Mouse (Mus musculus) CH12.LX (cell line): ENCODE results near the gene Dcdc2b. TPM values are rescaled to one million over a fixed set of nuclear protein-coding genes. Genes with fewer than 3 reads are reported as not detected.
A peak's percentile ranks its signal among the peaks of the same experiment; 100 is the strongest.

Source experiments
- DNase-seq: peaks from one replicate; pipeline ENCODE4 v3.0.0-alpha.2; 2013; ENCODE audit errors: extremely low read depth
- H3K27ac ChIP-seq: 2 replicates; pipeline ENCODE4 v1.5.1; 2012; ENCODE audit warnings: low read depth, mild to moderate bottlenecking, control low read depth, moderate library complexity; ENCODE audit not compliant: insufficient read depth
- H3K27me3 ChIP-seq: replicated peaks from 2 replicates; pipeline ENCODE3; 2012; ENCODE audit warnings: inconsistent platforms
- H3K36me3 ChIP-seq, 2 experiments: replicated peaks in 1 of 2; 2 replicates each; pipeline versions ENCODE3 to v1.6.1; 2012; ENCODE audit warnings: inconsistent platforms in 1 of 2, low read length in 1 of 2, mild to moderate bottlenecking in 1 of 2, mixed read lengths in 1 of 2, moderate library complexity in 1 of 2; ENCODE audit not compliant: control insufficient read depth in 1 of 2, insufficient read depth in 1 of 2
- H3K4me1 ChIP-seq, 2 experiments: 2 replicates each; pipeline ENCODE4 v1.6.1; 2012; ENCODE audit warnings: inconsistent platforms in 1 of 2, moderate library complexity in 1 of 2; ENCODE audit not compliant: insufficient read depth in 2 of 2, control insufficient read depth in 1 of 2
- H3K4me2 ChIP-seq: 2 replicates; pipeline ENCODE4 v1.6.1; 2012; ENCODE audit warnings: low read depth, mild to moderate bottlenecking, control low read depth; ENCODE audit not compliant: poor library complexity, insufficient read depth, severe bottlenecking
- H3K4me3 ChIP-seq, 3 experiments: fragments of 150-350 bp in 1 of 3; sonication (generic) in 1 of 3; replicated peaks in 1 of 3; 2 replicates each; pipeline versions ENCODE3 to v1.5.1; 2011 to 2012; ENCODE audit warnings: low read depth in 2 of 3, low read length in 2 of 3, mild to moderate bottlenecking in 2 of 3, moderate library complexity in 2 of 3, control low read depth in 1 of 3, improper control_type of control experiment in 1 of 3, inconsistent platforms in 1 of 3, mixed read lengths in 1 of 3; ENCODE audit not compliant: poor library complexity in 1 of 3
- H3K79me2 ChIP-seq: replicated peaks from 2 replicates; pipeline ENCODE4 v1.6.1; 2012; ENCODE audit warnings: mild to moderate bottlenecking, moderate library complexity; ENCODE audit not compliant: control insufficient read depth, poor library complexity, insufficient read depth, severe bottlenecking; ENCODE audit errors: extremely low read depth
- H3K9ac ChIP-seq: 2 replicates; pipeline ENCODE4 v1.6.1; 2012; ENCODE audit warnings: low read depth, mild to moderate bottlenecking, control low read depth, moderate library complexity; ENCODE audit not compliant: insufficient read depth
- H3K9me3 ChIP-seq: replicated peaks from 2 replicates; pipeline ENCODE3; 2012; ENCODE audit warnings: low read length, inconsistent platforms, mixed read lengths
- CTCF ChIP-seq, 2 experiments: IDR thresholded peaks in 1 of 2; conservative IDR thresholded peaks in 1 of 2; 2 replicates each; pipeline ENCODE4 v1.5.1; 2011 to 2012; ENCODE audit warnings: low read depth in 2 of 2, low read length in 2 of 2, improper control_type of control experiment in 1 of 2, inconsistent platforms in 1 of 2, mild to moderate bottlenecking in 1 of 2, moderate library complexity in 1 of 2
- EP300 ChIP-seq: IDR thresholded peaks from 2 replicates; pipeline ENCODE4 v1.6.1; 2011; ENCODE audit warnings: low read length, improper control_type of control experiment
- GABPA ChIP-seq: IDR thresholded peaks from 2 replicates; pipeline ENCODE4 v1.6.1; 2012; ENCODE audit warnings: low read depth, low read length, improper control_type of control experiment, inconsistent platforms; ENCODE audit not compliant: insufficient replicate concordance
- KAT2A ChIP-seq: IDR thresholded peaks from 2 replicates; pipeline ENCODE4 v1.6.1; 2012; ENCODE audit warnings: low read length, improper control_type of control experiment, inconsistent platforms; ENCODE audit not compliant: insufficient replicate concordance
- MAX ChIP-seq: IDR thresholded peaks from 2 replicates; pipeline ENCODE4 v1.6.1; 2011; ENCODE audit warnings: low read length, improper control_type of control experiment
- PAX5 ChIP-seq: IDR thresholded peaks from 2 replicates; pipeline ENCODE4 v1.6.1; 2012; ENCODE audit warnings: low read length, inconsistent platforms, mixed read lengths
- POLR2A ChIP-seq: IDR thresholded peaks from 2 replicates; pipeline ENCODE4 v1.6.1; 2011; ENCODE audit warnings: low read depth, mild to moderate bottlenecking, improper control_type of control experiment, low read length
- RCOR1 ChIP-seq: conservative IDR thresholded peaks from 2 replicates; pipeline ENCODE4 v1.6.1; 2012; ENCODE audit warnings: low read depth, mild to moderate bottlenecking, inconsistent platforms, low read length, improper control_type of control experiment
- SMC3 ChIP-seq: IDR thresholded peaks from 2 replicates; pipeline ENCODE4 v1.6.1; 2011; ENCODE audit warnings: low read depth, low read length, improper control_type of control experiment
- TCF12 ChIP-seq: IDR thresholded peaks from 2 replicates; pipeline ENCODE4 v1.6.1; 2014; ENCODE audit warnings: low read depth, mild to moderate bottlenecking, inconsistent platforms, low read length, improper control_type of control experiment
- USF1 ChIP-seq: IDR thresholded peaks from 2 replicates; pipeline ENCODE4 v1.6.1; 2014; ENCODE audit warnings: low read depth, mild to moderate bottlenecking, inconsistent platforms, low read length, improper control_type of control experiment
- ZC3H11A ChIP-seq: IDR thresholded peaks from 2 replicates; pipeline ENCODE4 v1.6.1; 2012; ENCODE audit warnings: low read depth, mild to moderate bottlenecking, inconsistent platforms, low read length, improper control_type of control experiment
- dilution Hi-C: fragments of 300-500 bp; cut with MboI; formaldehyde crosslinking; loops from 2 replicates; pipeline ENCODE4 v1.14.3; 2020; ENCODE audit warnings: low sequenced_read_pairs; ENCODE audit not compliant: extremely low pct_unique_long_range_greater_than_20kb, extremely low pct_ligation_motif_present
- in situ Hi-C: fragments of 300-500 bp; cut with MboI; formaldehyde crosslinking; loops from 3 replicates; pipeline ENCODE4 v1.14.3; 2019; ENCODE audit warnings: low sequenced_read_pairs, low pct_ligation_motif_present, low pct_unique_long_range_greater_than_20kb, mixed read lengths
- polyA plus RNA-seq: library from polyadenylated mRNA; unstranded; fragments of >175 nt; gene quantifications from 2 replicates; pipeline ENCODE4 v1.2.1, GENCODE M21; 2012; ENCODE audit warnings: low read depth; ENCODE audit not compliant: insufficient read length
- total RNA-seq, 2 experiments: library from RNA; depleted of rRNA; stranded (reverse); fragments of 300-350 nt in 1 of 2; fragments of >200 nt in 1 of 2; gene quantifications; 2 replicates each; pipeline ENCODE4 v1.2.3; 2012 to 2014

Gene Dcdc2b
- total and polyA plus RNA-seq, 3 experiments, result 0.66 to 1.6 TPM; not detected in 1

DNA sequence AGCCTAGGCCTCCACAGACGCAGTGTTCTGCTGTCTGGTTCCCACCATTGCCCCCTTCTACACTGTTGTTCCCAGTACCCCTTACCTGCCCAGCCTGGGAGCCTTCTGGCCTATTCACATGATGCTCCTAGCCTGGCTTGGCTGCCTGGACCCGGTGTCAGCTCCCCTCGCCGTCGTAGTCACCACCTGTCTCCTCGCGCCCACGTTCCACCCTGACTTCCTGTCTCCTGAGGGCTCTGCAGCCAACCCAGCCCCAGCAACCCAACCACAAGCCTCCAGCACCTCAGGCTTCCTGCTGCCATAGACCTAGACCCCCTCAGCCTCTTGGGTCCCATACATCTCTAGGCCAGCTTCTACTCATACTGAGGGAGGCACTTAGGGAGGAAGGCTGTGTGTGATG lies 40.6 kb downstream of the Dcdc2b start, which contains the start of gene Lck:
TSS of gene Lck (minus strand) at position 212 of the 400 bp plus-strand sequence.
- TF ChIP-seq KAT2A, result no peak
- 0 out of 2 replicates have a peak, but pooled peaks have one; percentile 6 for TF ChIP-seq TCF12
- peak; percentile 44 for TF ChIP-seq MAX
- 0 out of 2 replicates have a peak, but pooled peaks have one; percentile 25 for TF ChIP-seq POLR2A
- Histone ChIP-seq H3K36me3 (no peaks in the 10 kb centered on the region), H3K9me3 (no peaks in the 10 kb centered on the region), H3K9ac (no peak within 1 kb of the TSS), H3K4me2 (no peak within 1 kb of the TSS), H3K27ac (peak within 1 kb of the TSS; percentile 9), H3K27me3 (no peaks in the 10 kb centered on the region), H3K4me3 (peak within 1 kb of the TSS in 1 of 3 experiments; percentile 13), H3K79me2 (no peaks in the 10 kb centered on the region), H3K4me1 (peaks cover 28 to 92% of the 10 kb centered on the region in 2 experiments)
- dilution Hi-C loops (no loop called here), in situ Hi-C loops (no loop called here)
- no peak for DNase-seq

DNA sequence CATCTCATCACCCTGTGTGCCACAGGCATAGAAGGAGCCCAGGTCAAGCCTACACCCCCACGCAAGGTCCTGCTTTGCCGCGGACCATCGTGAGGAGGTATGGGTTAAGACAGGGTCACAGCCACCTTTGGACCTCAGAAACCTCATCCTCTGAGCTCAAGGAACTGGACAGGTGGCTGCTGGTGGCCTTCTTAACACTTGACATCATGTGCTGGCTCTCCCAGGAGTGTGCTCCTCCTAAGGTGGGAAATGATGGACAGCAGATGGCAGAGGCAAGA lies 41.0 kb downstream of the Dcdc2b start:
- Histone ChIP-seq H3K27ac (no peak overlapping the region), H3K36me3 (no peaks in the 10 kb centered on the region), H3K4me2 (no peak overlapping the region), H3K27me3 (no peaks in the 10 kb centered on the region), H3K9ac (no peak overlapping the region), H3K79me2 (no peaks in the 10 kb centered on the region), H3K4me3 (peak overlapping the region in 1 of 3 experiments; percentile 13), H3K4me1 (peaks cover 24 to 90% of the 10 kb centered on the region in 2 experiments), H3K9me3 (no peaks in the 10 kb centered on the region)
- TF ChIP-seq CTCF (conservative IDR thresholded peaks at IDR 0.05 in 1 of 2, IDR thresholded peaks at IDR 0.05 in 1 of 2; ENCODE audit: low read depth in 2 of 2, low read length in 2 of 2), result no peak
- no peak for TF ChIP-seq ZC3H11A
- TF ChIP-seq USF1, result no peak
- no peak for TF ChIP-seq PAX5
- TF ChIP-seq GABPA, result no peak
- no peak for TF ChIP-seq EP300
- TF ChIP-seq SMC3, result no peak
- in situ Hi-C loops, result no loop called here
- no peak for DNase-seq
- dilution Hi-C loops, result no loop called here

DNA sequence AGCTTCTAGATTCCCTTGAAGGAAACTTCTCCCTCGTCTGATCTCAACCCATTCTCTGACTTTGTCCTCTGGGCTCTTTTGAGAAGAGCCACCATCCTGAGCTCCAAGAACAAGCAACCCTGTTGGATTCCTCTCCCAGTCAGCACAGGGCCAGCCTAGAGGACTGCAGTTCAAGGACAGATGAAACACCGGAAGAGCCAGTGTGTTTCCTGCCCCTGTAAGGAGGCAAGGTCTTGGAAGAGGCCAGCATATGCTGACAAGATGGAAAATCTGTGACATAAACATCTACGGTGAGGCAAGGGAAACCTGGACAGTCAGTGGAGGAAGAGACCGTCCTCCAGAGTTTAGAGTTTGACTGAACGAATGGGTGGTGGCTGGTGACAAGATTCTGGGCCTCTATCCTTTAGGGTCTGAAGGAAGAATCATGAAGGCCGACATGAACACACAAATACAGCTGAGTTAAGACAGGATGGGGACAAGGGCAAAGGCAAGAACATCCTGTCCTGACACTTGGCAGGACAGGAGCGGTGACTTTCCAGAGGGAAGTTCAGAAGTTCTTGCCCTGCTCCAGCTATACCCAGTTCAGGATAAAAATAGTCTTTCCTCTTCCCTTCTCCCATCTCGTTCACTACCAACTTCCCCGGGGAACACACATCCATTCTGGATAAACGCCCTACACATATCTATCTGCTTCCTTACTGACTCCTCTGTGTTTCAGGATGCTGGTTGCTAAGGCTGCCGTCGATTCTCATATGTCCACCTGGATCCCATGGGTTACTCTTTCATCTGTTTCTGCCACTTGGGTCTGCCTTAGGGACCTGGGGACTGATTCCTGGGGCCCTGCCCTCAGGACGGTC lies 41.6 kb downstream of the Dcdc2b start:
- H3K4me2 ChIP-seq, result no peak overlapping the region
- H3K9me3 ChIP-seq, result no peaks in the 10 kb centered on the region
- peaks cover 21 to 85% of the 10 kb centered on the region in 2 experiments for H3K4me1 ChIP-seq
- no peak for TF ChIP-seq RCOR1
- TF ChIP-seq, all 38 proteins: peak for 0
- dilution Hi-C loops, result no loop called here
- in situ Hi-C loops, result no loop called here
- no peak overlapping the region for H3K27ac ChIP-seq
- peak overlapping the region in 1 of 3 experiments; percentile 17 for H3K4me3 ChIP-seq
- H3K36me3 ChIP-seq, result no peaks in the 10 kb centered on the region
- no peak for DNase-seq
- H3K9ac ChIP-seq, result no peak overlapping the region
- H3K79me2 ChIP-seq, result no peaks in the 10 kb centered on the region
- no peaks in the 10 kb centered on the region for H3K27me3 ChIP-seq
